Mouse (Mus musculus) intestine, embryonic 14.5 days (tissue): ENCODE data around the gene Lrrfip2. TPM values are rescaled to one million over a fixed set of nuclear protein-coding genes. Genes with fewer than 3 reads are reported as not detected.
A peak's percentile ranks its signal among the peaks of the same experiment; 100 is the strongest.

Experiments
- ATAC-seq: fragments of 200-750 bp; cut with Nextera tagmentation; replicated peaks from 2 replicates; pipeline ENCODE4 v1.8.0; 2017; ENCODE audit warnings: low read depth, moderate number of reproducible peaks, moderate TSS enrichment, moderate library complexity; ENCODE audit not compliant: low FRiP score, low TSS enrichment
- DNase-seq: peaks from one replicate; pipeline ENCODE4 v3.0.0-alpha.2; 2018; ENCODE audit warnings: low spot score
- H3K27ac ChIP-seq: fragments of 300-500 bp; sonication (generic); 2 replicates; pipeline ENCODE4 v1.5.1; 2014; ENCODE audit warnings: low read depth, mild to moderate bottlenecking, control low read depth
- H3K27me3 ChIP-seq: fragments of 300-500 bp; sonication (generic); replicated peaks from 2 replicates; pipeline ENCODE4 v1.6.1; 2014; ENCODE audit warnings: low read length, control low read depth; ENCODE audit not compliant: control insufficient read depth, insufficient read depth
- H3K36me3 ChIP-seq: fragments of 300-500 bp; sonication (generic); 2 replicates; pipeline ENCODE4 v1.6.1; 2014; ENCODE audit warnings: low read length, control low read depth; ENCODE audit not compliant: control insufficient read depth, insufficient read depth
- H3K4me1 ChIP-seq: fragments of 300-500 bp; sonication (generic); replicated peaks from 2 replicates; pipeline ENCODE4 v1.6.1; 2014; ENCODE audit warnings: low read length, control low read depth, mixed read lengths; ENCODE audit not compliant: control insufficient read depth, insufficient read depth
- H3K4me2 ChIP-seq: fragments of 300-500 bp; sonication (generic); 2 replicates; pipeline ENCODE4 v1.6.1; 2014; ENCODE audit warnings: low read length
- H3K4me3 ChIP-seq: fragments of 300-500 bp; sonication (generic); 2 replicates; pipeline ENCODE4 v1.5.1; 2014; ENCODE audit warnings: low read depth, low read length, control low read depth, mixed read lengths
- H3K9ac ChIP-seq: fragments of 300-500 bp; sonication (generic); 2 replicates; pipeline ENCODE4 v1.6.1; 2014; ENCODE audit warnings: mild to moderate bottlenecking, low read length
- H3K9me3 ChIP-seq: fragments of 300-500 bp; sonication (generic); 2 replicates; pipeline ENCODE4 v1.6.1; 2016; ENCODE audit warnings: low read length, control low read depth; ENCODE audit not compliant: control insufficient read depth
- WGBS: fragments of 180-500 bp; shearing (Covaris S2); extraction: QIAGEN DNeasy Blood & Tissue Kit; methylation state at CpG from one replicate; pipeline ENCODE4 v1.1.7; 2014; 5-methylcytosine and 5-hydroxymethylcytosine counted together
- polyA plus RNA-seq: library from polyadenylated mRNA; unstranded; fragments of >200 nt; fragmentation: Nextera tagmentation; extraction: Ambion mirVana; gene quantifications from 2 replicates; pipeline ENCODE4 v1.2.1, GENCODE M21; 2014

Gene Lrrfip2
- polyA plus RNA-seq, 1 experiment from 2014 or later, result 34.4 TPM

GRCm38 (mm10) chr9:111145497-111146190 is 28.3 kb downstream of the Lrrfip2 start:
- Histone ChIP-seq H3K27ac (no peak overlapping the region), H3K27me3 (no peaks in the 10 kb centered on the region), H3K9ac (no peak overlapping the region), H3K4me1 (0 out of 2 replicates have a peak, but pooled peaks cover 5% of the 10 kb centered on the region), H3K4me2 (no peak overlapping the region), H3K36me3 (no peaks in the 10 kb centered on the region), H3K4me3 (no peak overlapping the region), H3K9me3 (no peaks in the 10 kb centered on the region)
- 89% methylated on average over 3 of the region's 3 CpGs for whole genome bisulfite sequencing
- ATAC-seq, result no peak
- DNase-seq, result no peak

- no peaks in the 10 kb centered on the region for H3K9me3 ChIP-seq
- no peak overlapping the region for H3K4me2 ChIP-seq
- ATAC-seq (no peak), DNase-seq (no peak)
- H3K9ac ChIP-seq, result no peak overlapping the region
- no peak overlapping the region for H3K27ac ChIP-seq
- H3K27me3 ChIP-seq, result no peaks in the 10 kb centered on the region
- H3K36me3 ChIP-seq, result no peaks in the 10 kb centered on the region
- 0 out of 2 replicates have a peak, but pooled peaks cover 5% of the 10 kb centered on the region for H3K4me1 ChIP-seq
- no peak overlapping the region for H3K4me3 ChIP-seq
- 89% methylated on average over 7 of the region's 7 CpGs for WGBS
These were observed 28.9 kb downstream of the Lrrfip2 start for GRCm38 (mm10) chr9:111146216-111146798.

DNA sequence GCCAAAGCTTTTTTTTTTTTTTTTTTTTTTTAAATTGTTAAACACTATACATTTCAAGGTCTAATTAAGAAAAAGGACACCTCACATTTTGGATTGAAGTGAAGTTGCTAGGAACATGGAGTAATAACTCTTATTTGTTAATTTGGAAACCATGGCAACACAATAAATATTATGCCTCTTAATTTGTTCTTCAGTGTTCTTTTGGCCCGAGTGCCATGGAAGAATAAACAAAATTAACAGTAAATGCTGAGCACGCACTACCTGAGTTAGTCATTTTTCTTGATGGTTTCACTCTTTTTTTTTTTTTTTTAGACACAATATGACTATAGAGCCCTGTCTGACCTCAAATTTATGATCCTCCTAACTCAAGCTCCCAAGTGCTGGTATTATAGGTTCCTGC is 30.6 kb downstream of the Lrrfip2 start:
- Histone ChIP-seq H3K27me3 (no peaks in the 10 kb centered on the region), H3K4me3 (no peak overlapping the region), H3K36me3 (no peaks in the 10 kb centered on the region), H3K27ac (no peak overlapping the region), H3K4me1 (0 out of 2 replicates have a peak, but pooled peaks cover 5% of the 10 kb centered on the region), H3K9me3 (no peaks in the 10 kb centered on the region), H3K4me2 (no peak overlapping the region), H3K9ac (no peak overlapping the region)
- ATAC-seq, result no peak
- WGBS, result 52% methylated on average over 2 of the region's 2 CpGs
- DNase-seq, result no peak

- H3K4me1 ChIP-seq, result 0 out of 2 replicates have a peak, but pooled peaks cover 5% of the 10 kb centered on the region
- no peak overlapping the region for H3K4me3 ChIP-seq
- no peak overlapping the region for H3K4me2 ChIP-seq
- H3K27ac ChIP-seq, result no peak overlapping the region
- DNase-seq, result no peak
- no peaks in the 10 kb centered on the region for H3K27me3 ChIP-seq
- no peak overlapping the region for H3K9ac ChIP-seq
- peak; percentile 43; the same call in 1 of the 2 replicates for ATAC-seq
- H3K36me3 ChIP-seq, result no peaks in the 10 kb centered on the region
- no peaks in the 10 kb centered on the region for H3K9me3 ChIP-seq
- WGBS, result 38% methylated on average over 2 of the region's 2 CpGs
These were observed 31.0 kb downstream of the Lrrfip2 start for GRCm38 (mm10) chr9:111148414-111148813.

GRCm38 (mm10) chr9:111149188-111149945 is 32.0 kb downstream of the Lrrfip2 start:
- Histone ChIP-seq H3K4me3 (no peak overlapping the region), H3K4me1 (0 out of 2 replicates have a peak, but pooled peaks cover 5% of the 10 kb centered on the region), H3K4me2 (no peak overlapping the region), H3K36me3 (no peaks in the 10 kb centered on the region), H3K27me3 (no peaks in the 10 kb centered on the region), H3K9ac (no peak overlapping the region), H3K9me3 (no peaks in the 10 kb centered on the region), H3K27ac (no peak overlapping the region)
- DNase-seq (no peak), ATAC-seq (0 out of 2 replicates have a peak, but pooled peaks have one; percentile 40)
- WGBS, result 43% methylated on average over 5 of the region's 5 CpGs

GRCm38 (mm10) chr9:111152314-111152897 is 35.0 kb downstream of the Lrrfip2 start:
- Histone ChIP-seq H3K4me2 (no peak overlapping the region), H3K4me3 (no peak overlapping the region), H3K4me1 (0 out of 2 replicates have a peak, but pooled peaks cover 5% of the 10 kb centered on the region), H3K36me3 (no peaks in the 10 kb centered on the region), H3K9me3 (no peaks in the 10 kb centered on the region), H3K27ac (no peak overlapping the region), H3K9ac (no peak overlapping the region), H3K27me3 (no peaks in the 10 kb centered on the region)
- DNase-seq (no peak), ATAC-seq (no peak)
- 85% methylated on average over 2 of the region's 2 CpGs for WGBS

DNA sequence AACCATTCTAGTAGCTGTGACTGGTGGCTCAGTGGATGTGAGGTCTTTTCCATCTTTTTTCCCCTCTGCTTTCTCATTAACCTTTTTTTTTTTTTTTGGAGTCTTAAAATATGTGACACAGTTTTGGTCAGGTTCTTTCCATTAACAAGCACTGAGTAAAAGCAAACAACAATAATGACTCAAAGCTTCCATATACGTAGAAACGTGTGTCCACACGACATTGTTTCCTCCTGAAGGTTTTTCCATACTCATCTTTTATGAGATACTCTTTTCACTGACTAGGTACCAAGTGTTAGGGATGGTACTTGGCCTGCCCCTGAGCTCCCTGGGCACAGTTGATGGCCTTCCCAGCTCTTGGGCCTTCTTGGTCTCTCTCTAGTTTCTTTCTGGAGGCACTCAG is 35.6 kb downstream of the Lrrfip2 start:
- 96% methylated on average over 3 of the region's 3 CpGs for WGBS
- Histone ChIP-seq H3K27me3 (no peaks in the 10 kb centered on the region), H3K4me1 (0 out of 2 replicates have a peak, but pooled peaks cover 5% of the 10 kb centered on the region), H3K4me2 (no peak overlapping the region), H3K27ac (no peak overlapping the region), H3K4me3 (no peak overlapping the region), H3K9ac (no peak overlapping the region), H3K36me3 (no peaks in the 10 kb centered on the region), H3K9me3 (no peaks in the 10 kb centered on the region)
- DNase-seq (no peak), ATAC-seq (no peak)

DNA sequence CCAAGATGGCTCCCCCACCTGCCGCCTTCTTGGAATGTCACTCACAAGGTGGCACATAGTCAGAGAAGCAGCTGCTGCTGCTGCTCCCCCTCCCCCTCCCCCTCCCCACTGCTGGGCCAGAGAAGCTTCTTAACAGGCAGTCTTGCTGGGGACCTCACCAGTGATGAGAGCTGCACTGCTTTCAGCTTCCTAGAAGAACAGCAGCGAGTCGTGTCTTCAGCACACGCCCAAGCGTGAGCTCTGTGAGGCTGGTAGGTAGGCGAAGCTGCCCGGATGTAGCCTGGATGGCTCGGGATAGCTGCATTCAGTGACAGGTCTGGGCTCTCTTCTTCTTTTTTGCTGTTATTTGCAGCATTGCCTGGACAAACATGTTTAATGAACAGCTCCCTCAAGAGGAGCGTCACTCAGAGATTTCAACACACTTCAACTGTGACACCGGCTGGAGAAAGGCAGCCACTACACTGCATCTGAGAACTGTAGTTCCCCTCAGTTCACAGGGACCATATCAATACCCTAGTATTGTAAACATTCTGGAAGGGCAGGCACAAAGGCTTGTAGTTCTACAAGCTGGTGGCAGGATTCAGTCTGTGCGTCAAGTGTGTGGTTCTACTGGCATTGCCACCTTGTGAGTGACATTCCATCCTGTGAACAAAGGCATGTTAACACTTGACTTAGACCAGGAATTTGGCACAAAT is 38.5 kb downstream of the Lrrfip2 start:
- H3K4me3 ChIP-seq, result no peak overlapping the region
- no peaks in the 10 kb centered on the region for H3K9me3 ChIP-seq
- no peak overlapping the region for H3K4me2 ChIP-seq
- no peak for DNase-seq
- H3K9ac ChIP-seq, result no peak overlapping the region
- H3K27me3 ChIP-seq, result no peaks in the 10 kb centered on the region
- no peaks in the 10 kb centered on the region for H3K4me1 ChIP-seq
- ATAC-seq, result no peak
- WGBS, result 85% methylated on average over 11 of the region's 11 CpGs
- H3K36me3 ChIP-seq, result no peaks in the 10 kb centered on the region
- H3K27ac ChIP-seq, result no peak overlapping the region
